18 mouse cellular contexts compared by ENCODE assay signal in the genomic region with DNA sequence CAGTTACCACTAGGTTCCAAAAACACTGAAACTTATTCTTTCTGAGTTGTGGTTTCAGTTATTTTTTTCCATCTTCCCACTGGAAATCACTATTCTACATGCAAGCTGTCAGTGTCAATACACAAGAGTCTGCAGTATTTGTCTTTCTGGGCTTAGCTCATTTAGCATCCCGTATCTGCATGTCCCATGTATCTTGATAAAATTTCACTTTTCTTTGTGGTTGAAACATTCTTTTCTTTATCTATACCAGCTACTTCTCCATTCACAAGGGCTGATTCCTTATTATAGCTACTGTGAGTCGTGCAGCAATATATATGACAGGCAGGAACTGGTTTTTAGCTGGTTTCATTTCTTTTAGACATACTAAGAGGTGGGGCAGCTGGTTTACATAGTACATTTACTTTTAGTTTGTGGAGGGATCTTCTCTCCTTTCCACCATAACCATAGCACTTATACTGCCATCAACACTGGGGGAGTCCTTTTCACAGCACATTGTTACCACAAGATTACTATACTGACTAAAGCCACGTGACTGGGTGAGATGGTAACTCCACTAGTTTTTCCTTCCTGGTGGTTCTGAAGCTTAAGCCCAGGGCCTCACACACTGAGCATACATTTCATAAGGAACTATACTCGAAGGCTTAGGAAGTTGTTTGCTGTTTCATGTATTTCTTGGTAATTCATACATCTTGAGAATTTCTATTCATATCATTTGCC.
"Had no signal": no experiment of that assay in that cellular context is flagged by ENCODE, and none has a peak within 500 bp of the region (broad histone marks: within the 10 kb centered on the region; RNA-seq: fewer than 3 reads in every experiment).

No protein-coding gene starts in this region.

- H3K4me3 ChIP-seq: lung, embryonic 15.5 days; megakaryocyte, embryonic 14.5 days; midbrain, embryonic 13.5 days; midbrain, embryonic 15.5 days; neural tube, embryonic 12.5 days had no signal

- DNase-seq: liver, postnatal 0 days; lung, adult 2 months; lung, postnatal 14 days; lung, postnatal 36 days; right cerebral cortex, postnatal 25 days; right cerebral cortex, postnatal 4 days; spleen, adult 18-20 months; thymus, adult 18-20 months; thymus, postnatal 14 days; thymus, postnatal 36 days had no signal

- H3K4me2 ChIP-seq: lung, embryonic 15.5 days; midbrain, embryonic 11.5 days; midbrain, embryonic 13.5 days; midbrain, embryonic 15.5 days; neural tube, embryonic 12.5 days had no signal

- ATAC-seq: liver, postnatal 0 days; lung, postnatal 0 days; midbrain, embryonic 13.5 days; midbrain, embryonic 15.5 days had no signal

- H3K9me3 ChIP-seq: lung, embryonic 15.5 days; megakaryocyte, embryonic 14.5 days; midbrain, embryonic 13.5 days; midbrain, embryonic 15.5 days; neural tube, embryonic 12.5 days had no signal

- H3K9ac ChIP-seq: liver, postnatal 0 days; lung, embryonic 15.5 days; midbrain, embryonic 13.5 days; midbrain, embryonic 15.5 days; neural tube, embryonic 12.5 days had no signal

- H3K27me3 ChIP-seq: lung, embryonic 15.5 days; megakaryocyte, embryonic 14.5 days; midbrain, embryonic 13.5 days; midbrain, embryonic 15.5 days; neural tube, embryonic 12.5 days had no signal

- H3K4me1 ChIP-seq: lung, embryonic 15.5 days; midbrain, embryonic 13.5 days; midbrain, embryonic 15.5 days; neural tube, embryonic 12.5 days had no signal

- H3K27ac ChIP-seq: lung, embryonic 15.5 days; macrophage; midbrain, embryonic 13.5 days; midbrain, embryonic 15.5 days; neural tube, embryonic 12.5 days had no signal
